Mouse (Mus musculus): ENCODE measurements around the gene Rbfox3. TPM values are rescaled to one million over a fixed set of nuclear protein-coding genes. Genes with fewer than 3 reads are reported as not detected.

Gene Rbfox3
- total RNA-seq, 2 experiments from 2014 or later: not detected

GRCm38 (mm10) chr11:118540411-118541026, 370.9 kb downstream of the Rbfox3 start:
- no peak for ATAC-seq (replicated peaks; ENCODE audit: low FRiP score, poor library complexity, severe bottlenecking)

GRCm38 (mm10) chr11:118538008-118538407, 373.4 kb downstream of the Rbfox3 start:
- no peak for ATAC-seq (replicated peaks; ENCODE audit: low FRiP score, poor library complexity, severe bottlenecking)

- no peak for ATAC-seq (replicated peaks; ENCODE audit: low FRiP score, poor library complexity, severe bottlenecking)
Measured at GRCm38 (mm10) chr11:118534382-118535092, 376.9 kb downstream of the Rbfox3 start.

DNA sequence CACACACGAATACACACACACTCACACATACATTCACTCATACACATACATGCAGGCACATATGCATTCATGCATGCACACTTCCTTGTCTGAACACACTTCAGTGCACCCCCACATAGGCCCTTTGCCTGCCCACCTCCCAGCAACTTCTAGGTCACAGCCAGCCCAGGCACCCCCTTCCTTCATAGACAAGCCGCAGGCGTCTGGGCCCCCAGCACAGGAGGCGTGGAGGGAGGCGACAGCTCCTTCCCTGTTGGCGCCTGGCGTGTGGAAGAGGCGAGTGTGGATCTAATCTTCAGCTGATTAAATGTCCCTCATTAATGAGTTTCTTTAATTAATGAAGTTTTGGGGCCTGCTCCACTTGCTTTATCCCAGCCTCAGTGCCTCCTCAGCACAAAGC, 381.1 kb downstream of the Rbfox3 start:
- no peak for ATAC-seq (replicated peaks; ENCODE audit: low FRiP score, poor library complexity, severe bottlenecking)

DNA sequence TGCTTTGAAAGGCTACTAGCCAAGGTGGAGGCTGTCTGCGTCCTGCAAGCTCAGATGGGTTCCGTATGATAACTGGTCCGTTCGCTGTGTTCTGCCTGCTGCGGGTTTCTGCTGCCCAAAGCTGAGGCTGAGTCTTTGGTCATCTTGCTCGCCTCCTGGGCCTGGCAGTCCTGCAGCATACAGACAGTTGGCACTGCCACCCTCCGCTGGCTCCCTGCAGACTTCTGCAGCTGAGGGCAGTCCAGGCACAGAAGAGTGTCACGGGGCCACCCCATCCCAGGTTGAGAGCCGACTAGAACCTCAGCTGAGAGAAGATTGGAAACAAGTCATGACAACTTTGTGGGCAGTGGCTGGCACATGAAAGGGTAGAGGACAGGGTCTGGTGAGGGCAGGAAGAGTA, 382.6 kb downstream of the Rbfox3 start:
- ATAC-seq (replicated peaks; ENCODE audit: low FRiP score, poor library complexity, severe bottlenecking): no peak

- no peak for ATAC-seq (replicated peaks; ENCODE audit: low FRiP score, poor library complexity, severe bottlenecking)
Measured at GRCm38 (mm10) chr11:118525059-118525458, 386.3 kb downstream of the Rbfox3 start.

DNA sequence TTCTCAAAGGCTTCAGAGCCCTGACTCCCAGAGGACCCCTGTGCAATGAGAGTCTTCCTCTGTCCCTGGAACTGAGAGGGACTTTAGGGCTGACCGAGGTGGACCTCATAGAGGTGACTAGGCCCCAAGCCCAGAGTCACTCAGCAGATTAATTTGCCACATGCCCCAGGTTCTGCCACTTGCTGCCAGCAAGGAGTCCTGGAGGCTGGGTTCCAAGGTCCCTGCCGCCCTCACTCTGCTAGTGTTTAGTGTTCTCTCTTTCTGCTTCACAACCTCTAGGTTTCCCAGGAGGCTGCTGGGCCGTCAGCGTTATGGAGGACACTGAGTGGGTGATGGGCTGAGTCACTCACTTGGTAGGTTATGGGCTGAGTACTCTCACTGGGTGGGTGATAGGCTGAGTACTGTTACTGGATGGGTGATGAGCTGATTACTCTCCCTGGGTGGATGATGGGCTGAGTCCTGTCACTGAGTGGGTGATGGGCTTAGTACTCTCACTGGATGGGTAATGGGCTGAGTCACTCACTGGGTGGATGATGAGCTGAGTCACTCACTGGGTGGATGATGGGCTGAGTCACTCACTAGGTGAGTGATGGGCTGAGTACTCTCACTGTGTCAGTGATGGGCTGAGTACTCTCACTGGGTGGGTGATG, 387.8 kb downstream of the Rbfox3 start:
- no peak for ATAC-seq (replicated peaks; ENCODE audit: low FRiP score, poor library complexity, severe bottlenecking)

DNA sequence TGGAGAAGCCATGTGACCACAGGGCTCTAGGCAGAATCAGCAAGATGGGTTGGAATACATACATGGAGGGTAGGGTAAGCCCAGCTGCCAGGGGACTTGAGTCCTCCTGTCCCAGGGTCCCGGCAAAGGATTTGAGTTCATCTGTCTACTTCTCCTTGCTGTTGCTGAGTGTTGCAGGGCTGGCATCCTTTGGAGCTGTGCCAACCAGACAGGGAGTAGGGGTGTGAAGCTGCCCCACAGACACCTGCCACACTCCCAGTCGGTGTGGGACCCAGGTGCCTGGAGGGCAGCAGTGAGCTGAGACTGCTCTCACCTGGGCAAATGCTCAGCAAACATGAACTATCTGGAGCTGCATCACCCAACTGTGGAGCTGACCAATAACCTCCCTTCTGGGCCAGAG, 390.5 kb downstream of the Rbfox3 start:
- ATAC-seq (replicated peaks; ENCODE audit: low FRiP score, poor library complexity, severe bottlenecking): no peak

DNA sequence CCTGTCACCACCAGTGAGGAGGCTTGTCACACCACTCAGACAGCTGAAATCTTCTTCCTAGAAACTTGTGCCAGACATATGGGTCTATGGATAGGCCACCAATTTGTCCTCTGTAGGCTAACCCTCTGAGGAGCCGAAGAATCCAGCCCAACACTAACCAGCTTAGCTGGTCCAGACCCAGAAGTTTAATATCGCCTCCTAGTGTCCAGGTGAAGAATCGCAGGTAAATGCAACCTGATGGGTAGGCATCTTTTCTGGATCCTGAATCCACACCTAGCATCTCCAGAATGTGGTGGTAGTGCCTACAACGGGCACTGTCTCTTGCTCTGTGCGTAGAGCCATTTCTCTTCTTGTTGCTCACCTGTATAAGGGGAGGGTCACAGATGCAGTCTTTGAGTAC, 391.1 kb downstream of the Rbfox3 start:
- no peak for ATAC-seq (replicated peaks; ENCODE audit: low FRiP score, poor library complexity, severe bottlenecking)

DNA sequence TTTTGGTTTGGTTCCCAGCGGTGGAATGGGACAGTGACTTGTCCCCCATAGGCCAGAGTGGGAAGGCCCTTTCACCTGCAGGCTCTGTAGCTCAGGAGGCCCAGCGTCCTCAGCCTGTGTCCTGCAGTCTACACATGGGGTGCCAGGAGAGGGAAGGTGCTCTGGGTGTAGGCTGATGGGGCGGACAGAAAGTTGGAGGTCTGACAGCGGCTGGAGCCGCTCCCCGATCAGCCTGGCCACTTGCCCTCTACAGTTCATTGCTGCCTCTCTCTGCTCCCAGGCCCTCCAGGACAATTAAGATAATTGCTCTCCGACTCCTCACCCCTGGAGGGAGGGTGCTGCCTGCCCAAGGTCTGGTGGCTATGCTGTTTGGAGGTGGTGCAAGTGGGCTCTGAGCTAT, 392.7 kb downstream of the Rbfox3 start:
- ATAC-seq (replicated peaks; ENCODE audit: low FRiP score, poor library complexity, severe bottlenecking): no peak

GRCm38 (mm10) chr11:118517924-118518323, 393.5 kb downstream of the Rbfox3 start:
- ATAC-seq (replicated peaks; ENCODE audit: low FRiP score, poor library complexity, severe bottlenecking): no peak

DNA sequence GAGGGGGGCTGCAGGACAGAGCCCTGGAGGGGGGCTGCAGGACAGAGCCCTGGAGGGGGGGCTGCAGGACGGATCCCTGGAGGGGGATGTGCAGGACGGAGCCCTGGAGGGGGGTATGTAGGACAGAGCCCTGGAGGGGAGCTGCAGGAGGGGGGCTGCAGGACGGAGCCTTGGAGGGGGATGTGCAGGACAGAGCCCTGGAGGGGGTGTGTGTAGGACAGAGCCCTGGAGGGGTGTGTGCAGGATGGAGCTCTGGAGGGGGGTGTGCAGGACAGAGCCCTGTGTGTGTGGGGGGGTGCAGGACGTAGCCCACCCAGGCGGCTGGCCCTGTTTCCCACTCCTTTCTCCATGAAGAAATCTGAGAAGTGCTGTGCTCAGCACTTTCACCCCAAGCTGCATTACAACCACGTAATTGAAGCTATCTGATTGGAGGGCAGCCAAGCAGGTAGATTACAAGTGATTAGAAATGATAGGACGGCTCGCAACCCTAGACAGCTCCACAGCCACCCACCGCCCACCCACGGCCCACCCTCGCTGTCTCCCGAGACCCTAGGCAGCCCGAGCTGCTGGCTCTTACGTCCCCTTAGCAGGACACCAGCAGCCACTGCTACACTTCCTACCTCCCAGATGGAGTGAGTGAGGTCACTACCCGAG, 399.0 kb downstream of the Rbfox3 start:
- no peak for ATAC-seq (replicated peaks; ENCODE audit: low FRiP score, poor library complexity, severe bottlenecking)

- ATAC-seq (replicated peaks; ENCODE audit: low FRiP score, poor library complexity, severe bottlenecking): no peak
Measured at GRCm38 (mm10) chr11:118511851-118512250, 399.5 kb downstream of the Rbfox3 start.

GRCm38 (mm10) chr11:118508341-118508740, 403.1 kb downstream of the Rbfox3 start:
- ATAC-seq (replicated peaks; ENCODE audit: low FRiP score, poor library complexity, severe bottlenecking): no peak

DNA sequence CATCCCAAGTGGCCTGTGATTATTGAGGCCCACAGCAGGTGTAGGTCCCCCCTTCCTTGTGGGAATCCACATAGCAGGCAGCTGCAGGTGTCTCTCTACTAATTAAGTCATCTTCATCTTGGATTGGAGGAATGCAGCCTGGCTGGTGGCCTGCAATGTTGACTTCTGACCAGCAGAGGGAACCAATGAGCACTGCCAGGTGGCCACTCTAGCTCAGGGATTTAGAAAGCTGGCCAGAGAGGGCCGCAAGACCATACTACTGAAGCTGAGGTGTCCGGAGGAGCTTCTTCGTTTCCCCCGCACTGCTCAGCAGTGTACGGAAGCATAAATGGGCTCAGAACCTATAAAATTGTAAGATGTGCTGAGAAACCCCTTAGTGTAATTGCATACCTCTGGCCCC, 403.5 kb downstream of the Rbfox3 start:
- no peak; the same call in 1 of the 2 replicates for ATAC-seq (replicated peaks; ENCODE audit: low FRiP score, poor library complexity, severe bottlenecking)

GRCm38 (mm10) chr11:118507095-118507494, 404.3 kb downstream of the Rbfox3 start:
- ATAC-seq (replicated peaks; ENCODE audit: low FRiP score, poor library complexity, severe bottlenecking): no peak

DNA sequence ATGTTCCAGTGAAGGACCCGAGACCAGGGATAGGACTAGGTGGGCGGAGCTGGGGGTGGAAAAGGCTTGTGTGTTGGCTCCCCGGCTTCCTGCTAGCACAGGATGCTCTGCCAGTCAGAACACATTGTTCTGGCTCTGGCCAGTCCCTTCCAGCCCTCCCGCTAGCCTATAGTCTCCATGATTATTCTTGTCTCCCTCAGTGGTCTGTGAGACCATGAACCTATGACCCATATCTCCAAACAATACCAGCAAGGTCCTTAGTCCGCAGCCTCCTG, 407.3 kb downstream of the Rbfox3 start:
- ATAC-seq (replicated peaks; ENCODE audit: low FRiP score, poor library complexity, severe bottlenecking): no peak

GRCm38 (mm10) chr11:118503418-118504179, 407.8 kb downstream of the Rbfox3 start:
- no peak for ATAC-seq (replicated peaks; ENCODE audit: low FRiP score, poor library complexity, severe bottlenecking)

DNA sequence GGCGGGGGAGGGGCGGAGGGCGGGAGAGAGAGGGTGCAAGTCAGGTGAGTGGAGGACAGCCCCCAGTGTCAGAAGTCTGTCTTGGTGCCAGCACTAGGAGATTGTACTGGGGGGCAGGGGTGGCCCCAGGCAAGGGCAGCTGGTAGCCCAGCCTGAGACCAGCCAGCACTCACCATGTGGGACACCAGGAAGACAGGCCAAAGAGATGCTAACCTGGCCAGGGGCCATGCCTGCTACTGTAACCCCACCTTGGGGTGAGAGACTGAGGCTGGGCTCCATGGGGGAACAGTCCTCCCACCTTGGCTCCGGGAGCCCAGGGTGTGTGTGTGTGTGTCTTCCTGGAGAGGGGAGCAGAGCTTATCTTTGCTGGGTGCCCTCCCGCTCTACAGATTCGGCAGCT, 408.4 kb downstream of the Rbfox3 start:
- ATAC-seq (replicated peaks; ENCODE audit: low FRiP score, poor library complexity, severe bottlenecking): no peak

- ATAC-seq (replicated peaks; ENCODE audit: low FRiP score, poor library complexity, severe bottlenecking): no peak
Measured at GRCm38 (mm10) chr11:118496066-118496689, 415.2 kb downstream of the Rbfox3 start.

Data from erythroid progenitor cell, adult 5-6 weeks (primary cell).